ENCODE assay signal across 8 mouse cellular contexts in genomic region chr10:79928030-79928694, GRCm38 (mm10). TPM values are rescaled to one million over a fixed set of nuclear protein-coding genes. Genes with fewer than 3 reads are reported as not detected.
DNase-seq lines count a peak whose midpoint lies in the region; ATAC-seq and TF ChIP-seq lines count a peak whose summit lies in the region.

No protein-coding gene starts in this region.

- peaks cover 4% of the 10 kb centered on the region for H3K27me3 ChIP-seq in forebrain, embryonic 11.5 days (ENCODE audit: control insufficient read depth, insufficient read depth, low read length)
- no peaks in the 10 kb centered on the region; the same call in 1 of the 2 replicates for H3K27me3 ChIP-seq in stomach, embryonic 16.5 days (ENCODE audit: control insufficient read depth, insufficient read depth, low read length)

- no peak for ATAC-seq in forebrain, embryonic 11.5 days (replicated peaks; ENCODE audit: low FRiP score)
- ATAC-seq in stomach, embryonic 16.5 days (ENCODE audit: insufficient read depth, low FRiP score) = no peak
- ATAC-seq in megakaryocyte-erythroid progenitor cell, adult 5-6 weeks (replicated peaks; ENCODE audit: low FRiP score, low TSS enrichment, poor library complexity, severe bottlenecking) = no peak

- no peaks in the 10 kb centered on the region for H3K36me3 ChIP-seq in forebrain, embryonic 11.5 days (ENCODE audit: control insufficient read depth, insufficient read depth, low read length)
- H3K36me3 ChIP-seq in macrophage (ENCODE audit: inconsistent target) = peaks cover 3% of the 10 kb centered on the region; the same call in 1 of the 2 replicates
- peaks cover 13% of the 10 kb centered on the region; the same call in 1 of the 2 replicates for H3K36me3 ChIP-seq in stomach, embryonic 16.5 days (ENCODE audit: control insufficient read depth, insufficient read depth, low read length)

- intact Hi-C loops in gastrocnemius, adult 2 months (cut with DNase I) = no loop called here

- WGBS in forebrain, embryonic 11.5 days = under 1% methylated on average over 29 of the region's 29 CpGs
- WGBS in macrophage (ENCODE audit: missing documents) = under 1% methylated on average over 14 of the region's 29 CpGs
- WGBS in stomach, embryonic 16.5 days = 2% methylated on average over 29 of the region's 29 CpGs

- peak overlapping the region; percentile 83 for H3K9ac ChIP-seq in forebrain, embryonic 11.5 days (ENCODE audit: low read length)
- H3K9ac ChIP-seq in stomach, embryonic 16.5 days (ENCODE audit: low read length) = peak overlapping the region; percentile 89

- H3K27ac ChIP-seq in gastrocnemius, adult 2 months = peak overlapping the region; percentile 94
- H3K27ac ChIP-seq in forebrain, embryonic 11.5 days (ENCODE audit: low read depth, low read length) = peak overlapping the region; percentile 72; the same call in 1 of the 2 replicates
- H3K27ac ChIP-seq in macrophage = peak overlapping the region; percentile 91
- H3K27ac ChIP-seq in stomach, embryonic 16.5 days (ENCODE audit: low read length) = peak overlapping the region; percentile 95

- peaks cover 9% of the 10 kb centered on the region for H3K4me1 ChIP-seq in forebrain, embryonic 11.5 days (replicated peaks; ENCODE audit: control insufficient read depth, insufficient read depth, low read length)
- H3K4me1 ChIP-seq in stomach, embryonic 16.5 days (ENCODE audit: control insufficient read depth, insufficient read depth, low read length) = peaks cover 33% of the 10 kb centered on the region

- DNase-seq in gastrocnemius, adult 2 months = peak; percentile 34
- DNase-seq in gastrocnemius, adult 18-20 months (ENCODE audit: low spot score) = no peak
- peak; percentile 70 for DNase-seq in MN1 (ENCODE audit: low spot score)
- peak; percentile 78 for DNase-seq in forebrain, embryonic 11.5 days (ENCODE audit: low spot score)
- peak; percentile 73 for DNase-seq in kidney, postnatal 10 days

- TF ChIP-seq CTCF in gastrocnemius, adult 2 months (IDR thresholded peaks at IDR 0.05) = no peak

- no peaks in the 10 kb centered on the region for H3K9me3 ChIP-seq in forebrain, embryonic 11.5 days (ENCODE audit: control insufficient read depth, low read length)
- H3K9me3 ChIP-seq in stomach, embryonic 16.5 days (replicated peaks; ENCODE audit: control insufficient read depth, low read length) = no peaks in the 10 kb centered on the region

- H3K79me2 ChIP-seq in macrophage (ENCODE audit: inconsistent target) = peaks cover 62% of the 10 kb centered on the region

- H3K4me2 ChIP-seq in forebrain, embryonic 11.5 days (ENCODE audit: low read depth, low read length, severe bottlenecking) = peak overlapping the region; percentile 83
- H3K4me2 ChIP-seq in stomach, embryonic 16.5 days (ENCODE audit: low read depth, low read length) = peak overlapping the region; percentile 92

- H3K4me3 ChIP-seq in gastrocnemius, adult 2 months = peak overlapping the region; percentile 91
- peak overlapping the region; percentile 86 for H3K4me3 ChIP-seq in forebrain, embryonic 11.5 days (ENCODE audit: low read depth, low read length)
- H3K4me3 ChIP-seq in macrophage (ENCODE audit: inconsistent target) = peak overlapping the region; percentile 82
- H3K4me3 ChIP-seq in stomach, embryonic 16.5 days (replicated peaks; ENCODE audit: low read length) = peak overlapping the region; percentile 85

RNA-seq across cellular contexts. Expression of gene Arid3a, which starts 1.3 kb away (rescaled TPM):
- total RNA-seq in gastrocnemius, adult 2 months (2021) = 1 to 10 TPM; 1.8 to 2.1 TPM
- 1 to 10 TPM; 1.5 to 1.7 TPM for total RNA-seq in gastrocnemius, adult 18-20 months (2021)
- 5.4 and 6.6 TPM in 2 replicates for polyA plus RNA-seq in forebrain, embryonic 11.5 days (2014; fragmentation: Nextera tagmentation; extraction: Ambion mirVana)
- total RNA-seq in macrophage (2018; cell fraction: chromatin; rRNA removed) = 10 to 100 TPM; 12.0 to 74.5 (median 35.1) TPM
- total RNA-seq in macrophage (2018; cell fraction: cytosol; rRNA removed) = 10 to 100 TPM; 11.0 to 54.3 (median 34.8) TPM
- 10 to 100 TPM; 15.3 to 77.8 (median 34.3) TPM for total RNA-seq in macrophage (2018; cell fraction: nucleus; rRNA removed)
- 13.8 to 37.4 TPM (median 29.1 TPM) in 3 replicates for polyA plus RNA-seq in macrophage (2018)
- polyA plus RNA-seq in stomach, embryonic 16.5 days (2015; fragmentation: Nextera tagmentation; extraction: Ambion mirVana) = 4.9 and 5.2 TPM in 2 replicates
- 4.4 and 5.9 TPM in 2 replicates for total RNA-seq in megakaryocyte-erythroid progenitor cell, adult 5-6 weeks (2014; fragmentation: Nextera tagmentation)
- total RNA-seq in megakaryocyte-erythroid progenitor cell, adult 5-6 weeks (2017) = 5.4 and 6.0 TPM in 2 replicates

RNA-seq across cellular contexts. Expression of gene R3hdm4, which starts 7.2 kb away (rescaled TPM):
- total RNA-seq in gastrocnemius, adult 2 months (2021) = 100 to 1,000 TPM; 107 to 121 TPM
- 100 to 1,000 TPM; 114 to 115 TPM for total RNA-seq in gastrocnemius, adult 18-20 months (2021)
- 135 and 145 TPM in 2 replicates for polyA plus RNA-seq in forebrain, embryonic 11.5 days (2014; fragmentation: Nextera tagmentation; extraction: Ambion mirVana)
- 10 to 100 TPM; 11.2 to 75.4 (median 41.5) TPM for total RNA-seq in macrophage (2018; cell fraction: chromatin; rRNA removed)
- total RNA-seq in macrophage (2018; cell fraction: cytosol; rRNA removed) = 10 to 100 TPM; 42.1 to 70.3 (median 54.8) TPM
- total RNA-seq in macrophage (2018; cell fraction: nucleus; rRNA removed) = 100 to 1,000 TPM in 1 of 26 experiments, 10 to 100 TPM in 25; 26.0 to 102 (median 57.5) TPM
- 41.6 to 61.5 TPM (median 54.4 TPM) in 3 replicates for polyA plus RNA-seq in macrophage (2018)
- polyA plus RNA-seq in stomach, embryonic 16.5 days (2015; fragmentation: Nextera tagmentation; extraction: Ambion mirVana) = 160 and 176 TPM in 2 replicates
- 80.3 and 91.7 TPM in 2 replicates for total RNA-seq in megakaryocyte-erythroid progenitor cell, adult 5-6 weeks (2014; fragmentation: Nextera tagmentation)
- total RNA-seq in megakaryocyte-erythroid progenitor cell, adult 5-6 weeks (2017) = 35.5 and 38.9 TPM in 2 replicates

RNA-seq across cellular contexts. Expression of gene Kiss1r, which starts 11.4 kb away (rescaled TPM):
- total RNA-seq in gastrocnemius, adult 2 months (2021) = under 1 TPM; 0.17 to 0.23 TPM
- under 1 TPM; 0.21 TPM for total RNA-seq in gastrocnemius, adult 18-20 months (2021)
- 0.55 and 1.0 TPM in 2 replicates for polyA plus RNA-seq in forebrain, embryonic 11.5 days (2014; fragmentation: Nextera tagmentation; extraction: Ambion mirVana)
- total RNA-seq in macrophage (2018; cell fraction: chromatin; rRNA removed) = 1 to 10 TPM in 18 of 26 experiments, under 1 TPM in 8; 0.40 to 4.9 (median 1.8) TPM
- 1 to 10 TPM in 3 of 26 experiments, under 1 TPM in 23; 0.28 to 1.1 (median 0.59) TPM for total RNA-seq in macrophage (2018; cell fraction: cytosol; rRNA removed)
- 1 to 10 TPM in 20 of 26 experiments, under 1 TPM in 6; 0.36 to 5.2 (median 1.9) TPM for total RNA-seq in macrophage (2018; cell fraction: nucleus; rRNA removed)
- polyA plus RNA-seq in macrophage (2018) = 0.27 to 0.89 TPM (median 0.30 TPM) in 3 replicates
- polyA plus RNA-seq in stomach, embryonic 16.5 days (2015; fragmentation: Nextera tagmentation; extraction: Ambion mirVana) = 0.89 and 0.97 TPM in 2 replicates
- total RNA-seq in megakaryocyte-erythroid progenitor cell, adult 5-6 weeks (2014; fragmentation: Nextera tagmentation) = 0.31 TPM in 1 of 2 replicates, not detected in the other
- total RNA-seq in megakaryocyte-erythroid progenitor cell, adult 5-6 weeks (2017) = 2.2 TPM in 1 of 2 replicates, not detected in the other

RNA-seq across cellular contexts. Expression of gene Gm26602, which starts 17.5 kb away (rescaled TPM):
- not detected for total RNA-seq in gastrocnemius, adult 2 months (2021)
- total RNA-seq in gastrocnemius, adult 18-20 months (2021) = not detected
- polyA plus RNA-seq in forebrain, embryonic 11.5 days (2014; fragmentation: Nextera tagmentation; extraction: Ambion mirVana) = 3.3 and 14.8 TPM in 2 replicates
- not detected for total RNA-seq in macrophage (2018; cell fraction: chromatin; rRNA removed)
- not detected for total RNA-seq in macrophage (2018; cell fraction: cytosol; rRNA removed)
- total RNA-seq in macrophage (2018; cell fraction: nucleus; rRNA removed) = not detected
- polyA plus RNA-seq in macrophage (2018) = 5.7 TPM in 1 of 3 replicates, not detected in the others
- polyA plus RNA-seq in stomach, embryonic 16.5 days (2015; fragmentation: Nextera tagmentation; extraction: Ambion mirVana) = 4.1 TPM in 1 of 2 replicates, not detected in the other
- total RNA-seq in megakaryocyte-erythroid progenitor cell, adult 5-6 weeks (2014; fragmentation: Nextera tagmentation) = not detected in 2 replicates
- not detected in 2 replicates for total RNA-seq in megakaryocyte-erythroid progenitor cell, adult 5-6 weeks (2017)

RNA-seq across cellular contexts. Expression of gene Med16, which starts 19.4 kb away (rescaled TPM):
- total RNA-seq in gastrocnemius, adult 2 months (2021) = 10 to 100 TPM; 32.6 to 37.2 TPM
- 10 to 100 TPM; 31.2 to 32.8 TPM for total RNA-seq in gastrocnemius, adult 18-20 months (2021)
- 60.4 and 60.6 TPM in 2 replicates for polyA plus RNA-seq in forebrain, embryonic 11.5 days (2014; fragmentation: Nextera tagmentation; extraction: Ambion mirVana)
- total RNA-seq in macrophage (2018; cell fraction: chromatin; rRNA removed) = 10 to 100 TPM in 22 of 26 experiments, 1 to 10 TPM in 4; 5.5 to 31.1 (median 17.1) TPM
- total RNA-seq in macrophage (2018; cell fraction: cytosol; rRNA removed) = 10 to 100 TPM; 12.9 to 22.1 (median 16.4) TPM
- 10 to 100 TPM in 24 of 26 experiments, 1 to 10 TPM in 2; 8.2 to 23.5 (median 14.9) TPM for total RNA-seq in macrophage (2018; cell fraction: nucleus; rRNA removed)
- polyA plus RNA-seq in macrophage (2018) = 10.6 to 18.8 TPM (median 16.5 TPM) in 3 replicates
- polyA plus RNA-seq in stomach, embryonic 16.5 days (2015; fragmentation: Nextera tagmentation; extraction: Ambion mirVana) = 39.6 and 42.3 TPM in 2 replicates
- total RNA-seq in megakaryocyte-erythroid progenitor cell, adult 5-6 weeks (2014; fragmentation: Nextera tagmentation) = 17.1 and 21.7 TPM in 2 replicates
- 9.7 and 9.8 TPM in 2 replicates for total RNA-seq in megakaryocyte-erythroid progenitor cell, adult 5-6 weeks (2017)
